Comparison of ENCODE assay signal across 8 mouse cellular contexts in genomic region chr14:54863501-54864312, GRCm38 (mm10). TPM values are rescaled to one million over a fixed set of nuclear protein-coding genes. Genes with fewer than 3 reads are reported as not detected.
A peak's percentile ranks its signal among the peaks of the same experiment; 100 is the strongest.
DNase-seq lines count a peak whose midpoint lies in the region; ATAC-seq lines count a peak whose summit lies in the region.

No protein-coding gene starts in this region.

- peak overlapping the region; percentile 96 for H3K9ac ChIP-seq in intestine, embryonic 16.5 days (ENCODE audit: low read depth, low read length)

- H3K4me3 ChIP-seq in embryonic facial prominence, embryonic 10.5 days: peak overlapping the region; percentile 95
- H3K4me3 ChIP-seq in intestine, embryonic 16.5 days (ENCODE audit: low read length): peak overlapping the region; percentile 99

- H3K4me1 ChIP-seq in embryonic facial prominence, embryonic 10.5 days: peaks cover 14% of the 10 kb centered on the region
- peaks cover 2% of the 10 kb centered on the region; the same call in 1 of the 2 replicates for H3K4me1 ChIP-seq in intestine, embryonic 16.5 days (ENCODE audit: control insufficient read depth, insufficient read depth, low read length)

- no peaks in the 10 kb centered on the region for H3K36me3 ChIP-seq in embryonic facial prominence, embryonic 10.5 days (replicated peaks)
- H3K36me3 ChIP-seq in intestine, embryonic 16.5 days (ENCODE audit: control insufficient read depth, insufficient read depth, low read length): no peaks in the 10 kb centered on the region

- WGBS in embryonic facial prominence, embryonic 10.5 days: under 1% methylated on average over 56 of the region's 56 CpGs
- under 1% methylated on average over 55 of the region's 56 CpGs for WGBS in intestine, embryonic 16.5 days

- peak; percentile 95 for DNase-seq in adrenal gland, postnatal 10 days
- DNase-seq in embryonic facial prominence, embryonic 10.5 days (ENCODE audit: low spot score): peak; percentile 97
- peak; percentile 81 to 93 for DNase-seq in gastrocnemius, postnatal 4 days (ENCODE audit: low spot score in 2 of 2)
- peak; percentile 94 to 96 for DNase-seq in left cerebral cortex, postnatal 25 days (ENCODE audit: low spot score in 2 of 2)
- peak; percentile 94 for DNase-seq in mesoderm, embryonic 11.5 days (ENCODE audit: low read depth, low spot score)
- peak; percentile 93 for DNase-seq in right cerebral cortex, postnatal 25 days
- DNase-seq in urinary bladder, postnatal 36 days (ENCODE audit: low spot score in 2 of 2): peak; percentile 82 to 93

- no peaks in the 10 kb centered on the region for H3K27me3 ChIP-seq in embryonic facial prominence, embryonic 10.5 days (replicated peaks; ENCODE audit: low read depth, poor library complexity, severe bottlenecking)
- H3K27me3 ChIP-seq in intestine, embryonic 16.5 days (replicated peaks; ENCODE audit: control insufficient read depth, insufficient read depth, low read length): no peaks in the 10 kb centered on the region

- intact Hi-C loops in left cerebral cortex, postnatal 25 days (cut with DNase I): loop anchor here (1.0 to 5.0 kb wide), 2 partner anchors 13 to 151 kb away; partner anchors contain the start of gene Cebpe

- peak; percentile 100 for ATAC-seq in intestine, embryonic 16.5 days

- peak overlapping the region; percentile 66 for H3K4me2 ChIP-seq in intestine, embryonic 16.5 days (ENCODE audit: low read depth, low read length)

- peak overlapping the region; percentile 94 for H3K27ac ChIP-seq in embryonic facial prominence, embryonic 10.5 days (replicated peaks)
- H3K27ac ChIP-seq in intestine, embryonic 16.5 days (ENCODE audit: low read length): peak overlapping the region; percentile 78

- H3K9me3 ChIP-seq in embryonic facial prominence, embryonic 10.5 days: no peaks in the 10 kb centered on the region
- H3K9me3 ChIP-seq in intestine, embryonic 16.5 days (ENCODE audit: control insufficient read depth, low read length): no peaks in the 10 kb centered on the region

RNA-seq across cellular contexts. Expression of gene Homez, which starts 7.1 kb away (rescaled TPM):
- total RNA-seq in adrenal gland, postnatal 10 days (2021): 10 to 100 TPM; 12.2 to 18.1 TPM
- 20.3 and 22.1 TPM in 2 replicates for polyA plus RNA-seq in embryonic facial prominence, embryonic 10.5 days (2016; fragmentation: Nextera tagmentation; extraction: Ambion mirVana)
- 1 to 10 TPM; 8.0 to 9.3 TPM for total RNA-seq in gastrocnemius, postnatal 4 days (2021)
- polyA plus RNA-seq in intestine, embryonic 16.5 days (2015; fragmentation: Nextera tagmentation; extraction: Ambion mirVana): 6.1 and 10.2 TPM in 2 replicates
- total RNA-seq in left cerebral cortex, postnatal 25 days (2021): 10 to 100 TPM; 17.7 to 23.0 TPM

RNA-seq across cellular contexts. Expression of gene Ppp1r3e, which starts 13.6 kb away (rescaled TPM):
- 10 to 100 TPM; 11.2 to 16.6 TPM for total RNA-seq in adrenal gland, postnatal 10 days (2021)
- polyA plus RNA-seq in embryonic facial prominence, embryonic 10.5 days (2016; fragmentation: Nextera tagmentation; extraction: Ambion mirVana): 0.56 and 0.60 TPM in 2 replicates
- 1 to 10 TPM; 8.1 to 9.2 TPM for total RNA-seq in gastrocnemius, postnatal 4 days (2021)
- polyA plus RNA-seq in intestine, embryonic 16.5 days (2015; fragmentation: Nextera tagmentation; extraction: Ambion mirVana): 1.4 and 1.8 TPM in 2 replicates
- 10 to 100 TPM; 13.5 to 16.4 TPM for total RNA-seq in left cerebral cortex, postnatal 25 days (2021)

RNA-seq across cellular contexts. Expression of gene Bcl2l2, which starts 19.5 kb away (rescaled TPM):
- total RNA-seq in adrenal gland, postnatal 10 days (2021): 10 to 100 TPM; 39.3 to 44.2 TPM
- 2.3 and 2.5 TPM in 2 replicates for polyA plus RNA-seq in embryonic facial prominence, embryonic 10.5 days (2016; fragmentation: Nextera tagmentation; extraction: Ambion mirVana)
- total RNA-seq in gastrocnemius, postnatal 4 days (2021): 10 to 100 TPM; 35.4 to 38.7 TPM
- polyA plus RNA-seq in intestine, embryonic 16.5 days (2015; fragmentation: Nextera tagmentation; extraction: Ambion mirVana): 5.1 and 5.8 TPM in 2 replicates
- 100 to 1,000 TPM; 135 to 136 TPM for total RNA-seq in left cerebral cortex, postnatal 25 days (2021)

RNA-seq across cellular contexts. Expression of gene Gm20521, which starts 19.5 kb away (rescaled TPM):
- 1 to 10 TPM; 1.2 to 7.1 TPM for total RNA-seq in adrenal gland, postnatal 10 days (2021)
- polyA plus RNA-seq in embryonic facial prominence, embryonic 10.5 days (2016; fragmentation: Nextera tagmentation; extraction: Ambion mirVana): 0.14 and 0.25 TPM in 2 replicates
- 1 to 10 TPM; 2.3 to 4.1 TPM for total RNA-seq in gastrocnemius, postnatal 4 days (2021)
- 0.49 and 0.76 TPM in 2 replicates for polyA plus RNA-seq in intestine, embryonic 16.5 days (2015; fragmentation: Nextera tagmentation; extraction: Ambion mirVana)
- total RNA-seq in left cerebral cortex, postnatal 25 days (2021): 10 to 100 TPM in 1 of 2 experiments, 1 to 10 TPM in 1; 3.2 to 16.8 TPM

RNA-seq across cellular contexts. Expression of gene Pabpn1, which starts 28.6 kb away (rescaled TPM):
- 100 to 1,000 TPM; 159 to 198 TPM for total RNA-seq in adrenal gland, postnatal 10 days (2021)
- 173 TPM in 2 replicates for polyA plus RNA-seq in embryonic facial prominence, embryonic 10.5 days (2016; fragmentation: Nextera tagmentation; extraction: Ambion mirVana)
- 100 to 1,000 TPM; 120 to 149 TPM for total RNA-seq in gastrocnemius, postnatal 4 days (2021)
- polyA plus RNA-seq in intestine, embryonic 16.5 days (2015; fragmentation: Nextera tagmentation; extraction: Ambion mirVana): 79.8 and 84.7 TPM in 2 replicates
- 100 to 1,000 TPM; 204 to 231 TPM for total RNA-seq in left cerebral cortex, postnatal 25 days (2021)

Comparison
In these comparisons a context has a peak if more than half of its experiments do, and no peak if none do; other contexts are left out.
1. Peak in every context shown above with its lines: DNase-seq, ATAC-seq, H3K4me3 ChIP-seq and H3K27ac ChIP-seq.